Mouse (Mus musculus): ENCODE measurements around the gene 4931406P16Rik. TPM values are rescaled to one million over a fixed set of nuclear protein-coding genes. Genes with fewer than 3 reads are reported as not detected.

The 4931406P16Rik gene
- polyA plus RNA-seq, 1 experiment from 2014 or later, result 32.6 TPM

- Histone ChIP-seq H3K9me3 (ENCODE audit: control insufficient read depth, low read length) (no peaks in the 10 kb centered on the region), H3K4me3 (ENCODE audit: low read depth, low read length) (no peak overlapping the region), H3K27ac (ENCODE audit: low read depth, low read length) (peak overlapping the region; percentile 13; the same call in 1 of the 2 replicates), H3K9ac (ENCODE audit: low read depth, low read length) (no peak overlapping the region), H3K4me2 (no peak overlapping the region), H3K36me3 (ENCODE audit: control insufficient read depth, insufficient read depth, low read length) (no peaks in the 10 kb centered on the region; the same call in 1 of the 2 replicates), H3K27me3 (replicated peaks; ENCODE audit: control insufficient read depth, insufficient read depth, low read length) (no peaks in the 10 kb centered on the region), H3K4me1 (replicated peaks; ENCODE audit: control insufficient read depth, insufficient read depth, low read length) (peaks cover 11% of the 10 kb centered on the region)
- ATAC-seq (replicated peaks; ENCODE audit: low FRiP score), result no peak
- WGBS, result 53% methylated on average over 1 of the region's 1 CpGs
- DNase-seq (ENCODE audit: low spot score), result no peak
These were observed 10.7 kb downstream of the 4931406P16Rik start for GRCm38 (mm10) chr7:34302651-34303050.

- no peak overlapping the region for H3K4me3 ChIP-seq (ENCODE audit: low read depth, low read length)
- WGBS, result 73% methylated on average over 3 of the region's 3 CpGs
- 0 out of 2 replicates have a peak overlapping the region, but pooled peaks have one; percentile 13 for H3K27ac ChIP-seq (ENCODE audit: low read depth, low read length)
- DNase-seq (ENCODE audit: low spot score), result no peak
- H3K9me3 ChIP-seq (ENCODE audit: control insufficient read depth, low read length), result no peaks in the 10 kb centered on the region
- no peaks in the 10 kb centered on the region for H3K27me3 ChIP-seq (replicated peaks; ENCODE audit: control insufficient read depth, insufficient read depth, low read length)
- ATAC-seq (replicated peaks; ENCODE audit: low FRiP score), result no peak
- H3K36me3 ChIP-seq (ENCODE audit: control insufficient read depth, insufficient read depth, low read length), result no peaks in the 10 kb centered on the region; the same call in 1 of the 2 replicates
- H3K4me2 ChIP-seq, result no peak overlapping the region
- peaks cover 11% of the 10 kb centered on the region for H3K4me1 ChIP-seq (replicated peaks; ENCODE audit: control insufficient read depth, insufficient read depth, low read length)
- no peak overlapping the region for H3K9ac ChIP-seq (ENCODE audit: low read depth, low read length)
These were observed 11.4 kb downstream of the 4931406P16Rik start for GRCm38 (mm10) chr7:34301952-34302351.

GRCm38 (mm10) chr7:34298818-34299217 lies 14.5 kb downstream of the 4931406P16Rik start:
- H3K4me1 ChIP-seq (replicated peaks; ENCODE audit: control insufficient read depth, insufficient read depth, low read length), result peaks cover 6% of the 10 kb centered on the region
- H3K9me3 ChIP-seq (ENCODE audit: control insufficient read depth, low read length), result no peaks in the 10 kb centered on the region
- ATAC-seq (replicated peaks; ENCODE audit: low FRiP score), result no peak
- no peak overlapping the region for H3K4me3 ChIP-seq (ENCODE audit: low read depth, low read length)
- H3K4me2 ChIP-seq, result no peak overlapping the region
- no peak overlapping the region for H3K9ac ChIP-seq (ENCODE audit: low read depth, low read length)
- H3K27me3 ChIP-seq (replicated peaks; ENCODE audit: control insufficient read depth, insufficient read depth, low read length), result no peaks in the 10 kb centered on the region
- no peaks in the 10 kb centered on the region; the same call in 1 of the 2 replicates for H3K36me3 ChIP-seq (ENCODE audit: control insufficient read depth, insufficient read depth, low read length)
- H3K27ac ChIP-seq (ENCODE audit: low read depth, low read length), result no peak overlapping the region
- no peak for DNase-seq (ENCODE audit: low spot score)
- WGBS, result 86% methylated on average over 2 of the region's 2 CpGs

GRCm38 (mm10) chr7:34296124-34296523 lies 17.2 kb downstream of the 4931406P16Rik start:
- DNase-seq (ENCODE audit: low spot score), result no peak
- no peaks in the 10 kb centered on the region; the same call in 1 of the 2 replicates for H3K36me3 ChIP-seq (ENCODE audit: control insufficient read depth, insufficient read depth, low read length)
- no peak overlapping the region for H3K27ac ChIP-seq (ENCODE audit: low read depth, low read length)
- H3K4me2 ChIP-seq, result no peak overlapping the region
- WGBS, result 86% methylated on average over 3 of the region's 3 CpGs
- peaks cover 3% of the 10 kb centered on the region; the same call in 1 of the 2 replicates for H3K4me1 ChIP-seq (replicated peaks; ENCODE audit: control insufficient read depth, insufficient read depth, low read length)
- no peaks in the 10 kb centered on the region for H3K27me3 ChIP-seq (replicated peaks; ENCODE audit: control insufficient read depth, insufficient read depth, low read length)
- no peak for ATAC-seq (replicated peaks; ENCODE audit: low FRiP score)
- no peak overlapping the region for H3K4me3 ChIP-seq (ENCODE audit: low read depth, low read length)
- H3K9me3 ChIP-seq (ENCODE audit: control insufficient read depth, low read length), result no peaks in the 10 kb centered on the region
- H3K9ac ChIP-seq (ENCODE audit: low read depth, low read length), result no peak overlapping the region

- WGBS, result 94% methylated on average over 2 of the region's 2 CpGs
These were observed 20.7 kb downstream of the 4931406P16Rik start for GRCm38 (mm10) chr7:34292633-34293032.

GRCm38 (mm10) chr7:34291265-34291664 lies 22.1 kb downstream of the 4931406P16Rik start:
- H3K4me3 ChIP-seq (ENCODE audit: low read depth, low read length), result no peak overlapping the region
- 48% methylated on average over 1 of the region's 1 CpGs for WGBS
- no peaks in the 10 kb centered on the region for H3K36me3 ChIP-seq (ENCODE audit: control insufficient read depth, insufficient read depth, low read length)
- H3K27me3 ChIP-seq (replicated peaks; ENCODE audit: control insufficient read depth, insufficient read depth, low read length), result no peaks in the 10 kb centered on the region
- 0 out of 2 replicates have a peak, but pooled peaks cover 9% of the 10 kb centered on the region for H3K4me1 ChIP-seq (replicated peaks; ENCODE audit: control insufficient read depth, insufficient read depth, low read length)
- no peak for DNase-seq (ENCODE audit: low spot score)
- ATAC-seq (replicated peaks; ENCODE audit: low FRiP score), result no peak
- H3K4me2 ChIP-seq, result no peak overlapping the region
- H3K27ac ChIP-seq (ENCODE audit: low read depth, low read length), result no peak overlapping the region
- no peak overlapping the region for H3K9ac ChIP-seq (ENCODE audit: low read depth, low read length)
- H3K9me3 ChIP-seq (ENCODE audit: control insufficient read depth, low read length), result no peaks in the 10 kb centered on the region

More at GRCm38 (mm10) chr7:34292633-34293032, 20.7 kb downstream of the 4931406P16Rik start:
- Histone ChIP-seq H3K27me3 (replicated peaks; ENCODE audit: control insufficient read depth, insufficient read depth, low read length) (no peaks in the 10 kb centered on the region), H3K4me2 (no peak overlapping the region), H3K9me3 (ENCODE audit: control insufficient read depth, low read length) (no peaks in the 10 kb centered on the region), H3K4me1 (replicated peaks; ENCODE audit: control insufficient read depth, insufficient read depth, low read length) (0 out of 2 replicates have a peak, but pooled peaks cover 9% of the 10 kb centered on the region), H3K36me3 (ENCODE audit: control insufficient read depth, insufficient read depth, low read length) (no peaks in the 10 kb centered on the region; the same call in 1 of the 2 replicates), H3K27ac (ENCODE audit: low read depth, low read length) (no peak overlapping the region), H3K4me3 (ENCODE audit: low read depth, low read length) (no peak overlapping the region), H3K9ac (ENCODE audit: low read depth, low read length) (no peak overlapping the region)
- DNase-seq (ENCODE audit: low spot score), result no peak
- ATAC-seq (replicated peaks; ENCODE audit: low FRiP score), result no peak

GRCm38 (mm10) chr7:34290450-34291151 lies 22.8 kb downstream of the 4931406P16Rik start:
- no peaks in the 10 kb centered on the region for H3K9me3 ChIP-seq (ENCODE audit: control insufficient read depth, low read length)
- no peak overlapping the region for H3K9ac ChIP-seq (ENCODE audit: low read depth, low read length)
- ATAC-seq (replicated peaks; ENCODE audit: low FRiP score) (no peak), DNase-seq (ENCODE audit: low spot score) (no peak)
- no peak overlapping the region for H3K4me3 ChIP-seq (ENCODE audit: low read depth, low read length)
- no peaks in the 10 kb centered on the region for H3K36me3 ChIP-seq (ENCODE audit: control insufficient read depth, insufficient read depth, low read length)
- no peak overlapping the region for H3K27ac ChIP-seq (ENCODE audit: low read depth, low read length)
- H3K27me3 ChIP-seq (replicated peaks; ENCODE audit: control insufficient read depth, insufficient read depth, low read length), result no peaks in the 10 kb centered on the region
- H3K4me2 ChIP-seq, result no peak overlapping the region
- 0 out of 2 replicates have a peak, but pooled peaks cover 9% of the 10 kb centered on the region for H3K4me1 ChIP-seq (replicated peaks; ENCODE audit: control insufficient read depth, insufficient read depth, low read length)

GRCm38 (mm10) chr7:34277656-34278055 lies 35.7 kb downstream of the 4931406P16Rik start:
- DNase-seq (ENCODE audit: low spot score) (no peak), ATAC-seq (replicated peaks; ENCODE audit: low FRiP score) (no peak)
- Histone ChIP-seq H3K9ac (ENCODE audit: low read depth, low read length) (no peak overlapping the region), H3K9me3 (ENCODE audit: control insufficient read depth, low read length) (no peaks in the 10 kb centered on the region), H3K36me3 (ENCODE audit: control insufficient read depth, insufficient read depth, low read length) (peaks cover 3% of the 10 kb centered on the region; the same call in 1 of the 2 replicates), H3K4me2 (no peak overlapping the region), H3K4me3 (ENCODE audit: low read depth, low read length) (no peak overlapping the region), H3K27ac (ENCODE audit: low read depth, low read length) (no peak overlapping the region), H3K4me1 (replicated peaks; ENCODE audit: control insufficient read depth, insufficient read depth, low read length) (no peaks in the 10 kb centered on the region), H3K27me3 (replicated peaks; ENCODE audit: control insufficient read depth, insufficient read depth, low read length) (no peaks in the 10 kb centered on the region)
- 89% methylated on average over 2 of the region's 2 CpGs for WGBS

- DNase-seq (ENCODE audit: low spot score), result no peak
- H3K9me3 ChIP-seq (ENCODE audit: control insufficient read depth, low read length), result no peaks in the 10 kb centered on the region
- no peaks in the 10 kb centered on the region for H3K27me3 ChIP-seq (replicated peaks; ENCODE audit: control insufficient read depth, insufficient read depth, low read length)
- H3K9ac ChIP-seq (ENCODE audit: low read depth, low read length), result no peak overlapping the region
- H3K4me3 ChIP-seq (ENCODE audit: low read depth, low read length), result no peak overlapping the region
- H3K4me2 ChIP-seq, result no peak overlapping the region
- no peak for ATAC-seq (replicated peaks; ENCODE audit: low FRiP score)
- H3K4me1 ChIP-seq (replicated peaks; ENCODE audit: control insufficient read depth, insufficient read depth, low read length), result no peaks in the 10 kb centered on the region
- H3K36me3 ChIP-seq (ENCODE audit: control insufficient read depth, insufficient read depth, low read length), result peaks cover 3% of the 10 kb centered on the region; the same call in 1 of the 2 replicates
- WGBS, result 96% methylated on average over 3 of the region's 3 CpGs
- H3K27ac ChIP-seq (ENCODE audit: low read depth, low read length), result no peak overlapping the region
These were observed 37.3 kb downstream of the 4931406P16Rik start for GRCm38 (mm10) chr7:34276066-34276465.
